Mouse (Mus musculus): Measurements from ENCODE around the gene Abcc12. TPM values are rescaled to one million over a fixed set of nuclear protein-coding genes. Genes with fewer than 3 reads are reported as not detected.

Gene Abcc12
- polyA plus RNA-seq, 1 experiment, result 85.5 TPM

DNA sequence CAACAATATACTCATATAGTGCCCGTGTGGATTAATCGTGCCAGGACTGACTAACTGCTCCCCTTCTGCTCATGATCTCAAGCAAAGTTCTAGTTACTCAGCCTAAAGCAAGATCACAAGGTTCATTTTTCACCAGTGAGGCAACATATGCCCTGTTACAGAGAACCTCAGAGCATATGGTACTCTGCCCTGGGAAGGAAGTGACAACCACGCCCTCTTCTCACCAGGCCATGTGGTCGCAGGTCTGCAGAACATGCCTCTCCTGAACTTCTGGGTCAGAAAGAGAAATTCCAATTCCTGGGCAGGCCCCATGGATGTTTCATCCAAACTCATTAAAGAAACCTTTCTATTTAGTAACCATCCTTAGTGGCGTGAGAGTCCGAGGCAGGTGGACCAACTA, 39.6 kb downstream of the Abcc12 start:
- Histone ChIP-seq H3K4me3 (ENCODE audit: control insufficient read depth, low read depth, low read length) (no peak overlapping the region), H3K27me3 (ENCODE audit: control insufficient read depth, insufficient read depth, low read length) (no peaks in the 10 kb centered on the region), H3K36me3 (ENCODE audit: control insufficient read depth, insufficient read depth, low read length) (peaks cover 1% of the 10 kb centered on the region; the same call in 1 of the 2 replicates), H3K4me1 (ENCODE audit: control insufficient read depth, insufficient read depth, low read length) (no peaks in the 10 kb centered on the region), H3K27ac (ENCODE audit: control insufficient read depth, insufficient read depth, low read depth, low read length) (no peak overlapping the region)
- TF ChIP-seq POLR2A (IDR thresholded peaks at IDR 0.05; ENCODE audit: control insufficient read depth, low read depth, low read length), result no peak
- no peak for TF ChIP-seq CTCF (IDR thresholded peaks at IDR 0.05; ENCODE audit: control insufficient read depth, insufficient read depth, insufficient replicate concordance, low read depth, low read length)

DNA sequence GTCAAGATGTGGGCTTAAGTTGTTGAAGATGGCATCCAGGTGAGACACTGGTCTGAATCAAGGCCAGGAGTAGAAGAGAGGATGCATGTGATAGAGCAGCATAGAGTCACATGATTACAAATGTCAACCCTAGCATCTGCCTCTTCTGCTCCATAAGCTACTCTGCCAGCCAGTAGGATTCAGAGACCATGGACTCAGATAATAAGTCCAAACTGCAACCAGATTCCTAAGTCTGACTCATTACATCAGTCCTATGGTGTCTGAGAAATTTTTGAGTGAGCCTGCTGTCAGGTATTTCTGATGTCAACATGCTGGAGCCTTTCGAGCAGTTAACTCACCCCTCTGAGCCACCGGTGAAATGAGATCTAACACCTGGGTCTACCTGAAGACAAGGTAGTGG, 40.1 kb downstream of the Abcc12 start:
- peaks cover 1% of the 10 kb centered on the region; the same call in 1 of the 2 replicates for H3K36me3 ChIP-seq (ENCODE audit: control insufficient read depth, insufficient read depth, low read length)
- H3K27ac ChIP-seq (ENCODE audit: control insufficient read depth, insufficient read depth, low read depth, low read length), result no peak overlapping the region
- H3K4me3 ChIP-seq (ENCODE audit: control insufficient read depth, low read depth, low read length), result no peak overlapping the region
- H3K27me3 ChIP-seq (ENCODE audit: control insufficient read depth, insufficient read depth, low read length), result no peaks in the 10 kb centered on the region
- no peak for TF ChIP-seq CTCF (IDR thresholded peaks at IDR 0.05; ENCODE audit: control insufficient read depth, insufficient read depth, insufficient replicate concordance, low read depth, low read length)
- TF ChIP-seq POLR2A (IDR thresholded peaks at IDR 0.05; ENCODE audit: control insufficient read depth, low read depth, low read length), result no peak
- no peaks in the 10 kb centered on the region for H3K4me1 ChIP-seq (ENCODE audit: control insufficient read depth, insufficient read depth, low read length)

DNA sequence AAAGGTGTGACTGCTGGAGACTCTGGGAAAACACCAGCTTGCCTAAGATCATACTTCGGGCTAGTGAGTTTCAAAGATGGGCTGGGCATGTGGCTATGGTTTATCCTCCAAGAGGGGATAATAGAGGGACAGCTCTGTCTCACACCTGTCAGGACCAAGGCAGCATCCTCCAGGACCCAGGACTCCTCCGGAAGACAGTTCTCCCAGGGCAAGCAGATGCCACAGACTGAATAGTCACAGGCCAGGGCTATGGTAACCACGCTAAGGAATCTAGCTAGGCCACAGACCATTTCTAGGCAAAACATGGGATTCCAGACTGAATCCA, 43.9 kb downstream of the Abcc12 start:
- Histone ChIP-seq H3K27me3 (ENCODE audit: control insufficient read depth, insufficient read depth, low read length) (no peaks in the 10 kb centered on the region), H3K4me1 (ENCODE audit: control insufficient read depth, insufficient read depth, low read length) (no peaks in the 10 kb centered on the region), H3K27ac (ENCODE audit: control insufficient read depth, insufficient read depth, low read depth, low read length) (no peak overlapping the region), H3K4me3 (ENCODE audit: control insufficient read depth, low read depth, low read length) (no peak overlapping the region), H3K36me3 (ENCODE audit: control insufficient read depth, insufficient read depth, low read length) (peaks cover 1% of the 10 kb centered on the region; the same call in 1 of the 2 replicates)
- TF ChIP-seq POLR2A (IDR thresholded peaks at IDR 0.05; ENCODE audit: control insufficient read depth, low read depth, low read length) (no peak), CTCF (IDR thresholded peaks at IDR 0.05; ENCODE audit: control insufficient read depth, insufficient read depth, insufficient replicate concordance, low read depth, low read length) (no peak)

DNA sequence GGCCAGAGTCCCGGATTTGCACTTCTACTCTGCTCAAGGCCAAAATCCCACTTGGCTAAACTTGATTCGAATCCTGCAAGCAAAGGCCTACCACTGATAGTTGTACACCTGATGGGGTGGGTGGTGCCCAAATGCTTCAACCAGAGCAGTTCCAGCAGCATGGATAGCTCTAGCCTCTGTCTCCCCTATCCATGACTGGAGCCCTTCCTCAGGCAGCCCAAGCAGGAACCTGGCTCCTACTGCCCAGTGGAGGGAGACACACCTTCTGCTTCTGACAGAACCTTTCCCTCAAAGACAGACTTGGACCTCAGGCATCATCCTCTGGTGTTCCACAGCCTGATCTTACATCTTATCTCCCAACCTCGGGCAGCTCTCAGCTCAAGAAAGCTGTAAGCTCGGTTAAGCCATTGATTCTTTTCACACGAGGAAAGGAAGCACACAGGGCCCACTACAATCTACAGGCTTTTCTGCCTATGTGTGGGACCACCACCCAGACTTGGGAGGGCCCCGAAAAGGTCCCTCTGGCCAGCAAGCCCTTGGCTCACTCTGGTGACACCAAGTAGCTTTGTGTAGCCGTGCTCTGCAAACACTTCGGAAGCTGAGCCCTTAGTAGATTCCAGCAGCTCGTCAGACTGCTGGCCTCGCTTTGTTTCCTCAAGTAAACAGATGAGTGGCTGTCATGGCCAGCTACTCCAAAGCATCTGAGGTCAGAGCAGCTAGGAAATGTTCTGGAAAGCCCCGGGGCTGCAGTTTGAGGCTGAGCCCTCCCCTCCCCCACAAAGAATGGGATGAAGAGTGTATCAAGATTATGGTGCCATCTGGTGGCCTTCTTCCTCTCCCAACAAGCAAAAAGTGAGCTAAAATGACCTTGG, 44.5 kb downstream of the Abcc12 start:
- no peaks in the 10 kb centered on the region for H3K27me3 ChIP-seq (ENCODE audit: control insufficient read depth, insufficient read depth, low read length)
- peaks cover 1% of the 10 kb centered on the region; the same call in 1 of the 2 replicates for H3K36me3 ChIP-seq (ENCODE audit: control insufficient read depth, insufficient read depth, low read length)
- H3K27ac ChIP-seq (ENCODE audit: control insufficient read depth, insufficient read depth, low read depth, low read length), result no peak overlapping the region
- no peaks in the 10 kb centered on the region for H3K4me1 ChIP-seq (ENCODE audit: control insufficient read depth, insufficient read depth, low read length)
- no peak overlapping the region for H3K4me3 ChIP-seq (ENCODE audit: control insufficient read depth, low read depth, low read length)
- TF ChIP-seq POLR2A (IDR thresholded peaks at IDR 0.05; ENCODE audit: control insufficient read depth, low read depth, low read length), result no peak
- TF ChIP-seq CTCF (IDR thresholded peaks at IDR 0.05; ENCODE audit: control insufficient read depth, insufficient read depth, insufficient replicate concordance, low read depth, low read length), result no peak

DNA sequence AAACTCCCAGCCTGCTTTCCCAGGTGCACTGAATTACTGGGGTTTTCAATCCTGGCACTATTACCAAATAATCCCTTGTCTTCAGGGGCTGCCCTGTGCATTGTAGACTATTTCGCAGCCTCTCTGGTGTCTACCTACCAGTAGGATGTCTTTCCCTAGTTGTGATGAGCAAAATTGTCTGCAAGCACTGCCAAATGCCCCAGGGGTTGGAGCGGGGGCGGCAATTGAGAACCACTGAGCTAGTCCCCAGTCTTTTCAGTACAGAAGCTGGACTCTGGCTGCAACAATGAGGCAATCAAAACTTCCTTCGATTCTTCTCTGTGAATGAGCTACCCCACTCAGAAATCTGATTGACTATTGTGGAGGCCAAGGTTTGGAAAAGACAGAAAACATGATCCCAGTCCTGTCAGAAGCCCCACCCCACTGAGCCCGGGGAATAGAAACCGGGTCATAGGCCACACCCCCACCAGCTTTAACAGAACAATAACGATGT, 45.4 kb downstream of the Abcc12 start:
- Histone ChIP-seq H3K4me3 (ENCODE audit: control insufficient read depth, low read depth, low read length) (no peak overlapping the region), H3K4me1 (ENCODE audit: control insufficient read depth, insufficient read depth, low read length) (no peaks in the 10 kb centered on the region), H3K36me3 (ENCODE audit: control insufficient read depth, insufficient read depth, low read length) (no peaks in the 10 kb centered on the region; the same call in 1 of the 2 replicates), H3K27ac (ENCODE audit: control insufficient read depth, insufficient read depth, low read depth, low read length) (no peak overlapping the region), H3K27me3 (ENCODE audit: control insufficient read depth, insufficient read depth, low read length) (no peaks in the 10 kb centered on the region)
- TF ChIP-seq CTCF (IDR thresholded peaks at IDR 0.05; ENCODE audit: control insufficient read depth, insufficient read depth, insufficient replicate concordance, low read depth, low read length), result no peak
- TF ChIP-seq POLR2A (IDR thresholded peaks at IDR 0.05; ENCODE audit: control insufficient read depth, low read depth, low read length), result no peak

DNA sequence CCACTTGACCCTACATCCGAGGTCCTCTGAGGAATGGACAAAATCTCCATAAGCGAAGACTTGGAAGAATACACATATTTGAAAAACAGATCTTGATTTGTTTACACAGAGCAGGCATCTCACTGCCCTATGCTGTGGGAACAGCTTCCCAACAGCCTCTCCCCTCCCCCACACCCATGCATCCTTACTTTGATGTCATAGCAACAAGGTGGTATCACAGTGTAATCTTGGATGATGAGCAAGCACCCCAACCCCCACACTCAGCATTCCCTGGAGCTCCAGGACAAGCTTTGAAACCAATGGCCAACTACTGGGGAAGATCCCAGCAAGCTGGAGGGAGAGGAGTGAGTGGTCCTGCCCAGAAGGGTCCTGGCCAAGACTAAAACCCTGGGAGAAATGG, 50.8 kb downstream of the Abcc12 start:
- H3K4me1 ChIP-seq (ENCODE audit: control insufficient read depth, insufficient read depth, low read length), result no peaks in the 10 kb centered on the region; the same call in 1 of the 2 replicates
- no peaks in the 10 kb centered on the region; the same call in 1 of the 2 replicates for H3K36me3 ChIP-seq (ENCODE audit: control insufficient read depth, insufficient read depth, low read length)
- no peak overlapping the region for H3K27ac ChIP-seq (ENCODE audit: control insufficient read depth, insufficient read depth, low read depth, low read length)
- H3K27me3 ChIP-seq (ENCODE audit: control insufficient read depth, insufficient read depth, low read length), result no peaks in the 10 kb centered on the region
- TF ChIP-seq CTCF (IDR thresholded peaks at IDR 0.05; ENCODE audit: control insufficient read depth, insufficient read depth, insufficient replicate concordance, low read depth, low read length) (no peak), POLR2A (IDR thresholded peaks at IDR 0.05; ENCODE audit: control insufficient read depth, low read depth, low read length) (no peak)
- H3K4me3 ChIP-seq (ENCODE audit: control insufficient read depth, low read depth, low read length), result no peak overlapping the region

DNA sequence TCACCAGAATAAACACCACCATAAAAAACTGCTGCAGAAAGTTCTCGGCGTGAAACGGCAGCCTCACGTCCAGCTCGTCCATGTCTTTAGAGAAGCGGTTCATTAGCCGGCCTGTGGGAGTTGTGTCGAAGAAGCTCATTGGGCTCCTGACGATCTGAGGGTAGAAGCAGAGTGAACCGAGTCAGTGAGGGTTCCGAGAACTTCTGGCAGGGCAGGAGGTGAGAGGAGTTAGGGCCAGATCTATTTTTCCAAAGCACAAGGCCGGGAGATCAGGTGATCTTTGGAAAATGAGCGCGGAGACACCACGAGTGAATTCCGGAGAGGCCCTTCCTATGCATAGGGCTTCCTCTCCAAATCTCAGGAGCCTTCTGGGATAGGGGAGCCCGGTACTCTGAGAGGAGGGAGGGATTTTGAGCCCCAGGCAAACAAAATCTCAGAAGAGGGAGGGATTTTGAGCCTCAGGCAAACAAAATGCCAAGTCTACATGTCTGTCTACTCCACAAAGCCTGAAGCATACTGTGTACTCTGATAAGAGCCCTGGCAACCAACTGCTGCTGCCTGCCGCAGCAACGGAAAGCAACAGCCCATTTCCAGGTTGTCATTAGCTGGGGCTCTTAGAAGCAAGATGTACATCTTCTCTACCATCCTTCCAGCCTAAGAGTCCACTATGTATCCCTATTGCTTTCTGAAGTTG, 53.0 kb downstream of the Abcc12 start:
- Histone ChIP-seq H3K27me3 (ENCODE audit: control insufficient read depth, insufficient read depth, low read length) (no peaks in the 10 kb centered on the region), H3K4me3 (ENCODE audit: control insufficient read depth, low read depth, low read length) (no peak overlapping the region), H3K4me1 (ENCODE audit: control insufficient read depth, insufficient read depth, low read length) (no peaks in the 10 kb centered on the region; the same call in 1 of the 2 replicates), H3K27ac (ENCODE audit: control insufficient read depth, insufficient read depth, low read depth, low read length) (no peak overlapping the region), H3K36me3 (ENCODE audit: control insufficient read depth, insufficient read depth, low read length) (no peaks in the 10 kb centered on the region; the same call in 1 of the 2 replicates)
- TF ChIP-seq CTCF (IDR thresholded peaks at IDR 0.05; ENCODE audit: control insufficient read depth, insufficient read depth, insufficient replicate concordance, low read depth, low read length) (no peak), POLR2A (IDR thresholded peaks at IDR 0.05; ENCODE audit: control insufficient read depth, low read depth, low read length) (no peak)
